Mouse (Mus musculus) heart, embryonic 15.5 days (tissue): ENCODE measurements around the gene Ncf4. TPM values are rescaled to one million over a fixed set of nuclear protein-coding genes. Genes with fewer than 3 reads are reported as not detected.

Experiments used
- ATAC-seq: fragments of 200-750 bp; cut with Nextera tagmentation; replicated peaks from 2 replicates; pipeline ENCODE4 v1.8.0; 2017; ENCODE audit warnings: low read depth, moderate TSS enrichment; ENCODE audit not compliant: insufficient number of reproducible peaks, insufficient read depth, low FRiP score
- H3K27ac ChIP-seq: fragments of 300-500 bp; sonication (generic); 2 replicates; pipeline ENCODE4 v1.5.1; 2015; ENCODE audit warnings: mild to moderate bottlenecking, inconsistent platforms
- H3K27me3 ChIP-seq: fragments of 300-500 bp; sonication (generic); 2 replicates; pipeline ENCODE4 v1.6.1; 2015; ENCODE audit warnings: inconsistent platforms
- H3K36me3 ChIP-seq: fragments of 300-500 bp; sonication (generic); 2 replicates; pipeline ENCODE4 v1.6.1; 2015; ENCODE audit warnings: mild to moderate bottlenecking, inconsistent platforms
- H3K4me1 ChIP-seq: fragments of 300-500 bp; sonication (generic); replicated peaks from 2 replicates; pipeline ENCODE4 v1.6.1; 2015; ENCODE audit warnings: inconsistent platforms
- H3K4me2 ChIP-seq: fragments of 300-500 bp; sonication (generic); 2 replicates; pipeline ENCODE4 v1.6.1; 2015; ENCODE audit warnings: inconsistent platforms, mild to moderate bottlenecking, moderate library complexity
- H3K4me3 ChIP-seq: fragments of 300-500 bp; sonication (generic); 2 replicates; pipeline ENCODE4 v1.5.1; 2015; ENCODE audit warnings: mild to moderate bottlenecking, inconsistent platforms
- H3K9ac ChIP-seq: fragments of 300-500 bp; sonication (generic); 2 replicates; pipeline ENCODE4 v1.6.1; 2015; ENCODE audit warnings: mild to moderate bottlenecking, inconsistent platforms
- H3K9me3 ChIP-seq: fragments of 300-500 bp; sonication (generic); replicated peaks from 2 replicates; pipeline ENCODE4 v1.6.1; 2016; ENCODE audit warnings: inconsistent platforms
- WGBS: fragments of 180-500 bp; shearing (Covaris S2); methylation state at CpG from one replicate; pipeline ENCODE4 v1.1.7; 2015; ENCODE audit warnings: mixed read lengths; 5-methylcytosine and 5-hydroxymethylcytosine counted together
- polyA plus RNA-seq: library from polyadenylated mRNA; unstranded; fragments of >200 nt; fragmentation: Nextera tagmentation; extraction: Ambion mirVana; gene quantifications from 2 replicates; pipeline ENCODE4 v1.2.1, GENCODE M21; 2015

Gene Ncf4
- polyA plus RNA-seq = 4.0 and 4.7 TPM in 2 replicates

- no peaks in the 10 kb centered on the region for H3K36me3 ChIP-seq
- 0 out of 2 replicates have a peak within 1 kb of the TSS, but pooled peaks have one; percentile 6 for H3K4me2 ChIP-seq
- H3K9me3 ChIP-seq = no peaks in the 10 kb centered on the region
- H3K27me3 ChIP-seq = peaks cover 5% of the 10 kb centered on the region; the same call in 1 of the 2 replicates
- H3K9ac ChIP-seq = no peak within 1 kb of the TSS
- WGBS = 64% methylated on average over 7 of the region's 7 CpGs
- H3K27ac ChIP-seq = peak within 1 kb of the TSS; percentile 58
- H3K4me1 ChIP-seq = peaks cover 39% of the 10 kb centered on the region
- no peak within 1 kb of the TSS for H3K4me3 ChIP-seq
- ATAC-seq = no peak
These were observed at the start of gene Ncf4 for GRCm38 (mm10) chr15:78244695-78245492. Gene Ncf4, plus strand, starts transcription at chr15:78244801.

DNA sequence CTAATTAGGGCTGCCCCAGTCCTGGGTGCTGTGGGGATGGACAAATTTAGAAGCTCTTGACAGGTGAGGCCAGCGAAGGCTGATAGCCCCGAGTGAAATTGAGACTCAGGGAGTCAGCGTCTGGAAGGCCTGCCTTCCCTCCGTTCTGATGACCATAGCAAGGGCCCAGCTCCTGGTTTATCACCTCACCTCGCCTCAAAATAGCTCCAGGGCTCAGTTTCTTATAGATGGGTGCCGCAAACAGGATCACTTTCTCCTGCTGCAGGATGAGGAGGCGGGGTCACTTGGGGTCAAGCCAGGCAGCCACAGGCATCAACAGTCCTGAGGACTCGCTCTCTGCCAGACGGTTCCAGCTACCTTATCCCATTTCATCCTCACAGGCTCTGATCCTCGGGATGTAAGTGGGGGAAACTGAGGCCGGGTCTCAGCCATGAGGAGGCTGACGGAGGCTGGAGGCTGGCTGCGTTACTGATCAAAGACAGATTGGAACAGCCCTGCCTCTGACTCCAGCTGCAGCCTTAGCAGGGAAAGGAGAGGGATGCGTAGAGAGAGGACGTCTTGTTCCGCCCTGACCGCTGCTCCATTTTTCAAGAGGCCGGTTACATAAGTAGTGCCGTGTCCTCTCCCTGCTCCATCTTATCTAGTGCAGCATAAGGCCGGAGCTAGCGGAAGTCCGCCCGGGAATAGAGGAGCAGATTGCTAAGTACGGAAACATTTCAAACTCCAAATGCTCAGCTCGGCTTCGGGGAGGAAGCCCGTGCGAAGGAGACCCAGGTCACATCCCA, 49.3 kb upstream of the Ncf4 start:
- Histone ChIP-seq H3K9me3 (no peaks in the 10 kb centered on the region), H3K27me3 (peaks cover 71% of the 10 kb centered on the region), H3K9ac (no peak overlapping the region), H3K4me2 (no peak overlapping the region), H3K4me3 (no peak overlapping the region), H3K27ac (no peak overlapping the region), H3K4me1 (peaks cover 8% of the 10 kb centered on the region; the same call in 1 of the 2 replicates), H3K36me3 (no peaks in the 10 kb centered on the region)
- no peak for ATAC-seq
- 43% methylated on average over 28 of the region's 28 CpGs for WGBS

DNA sequence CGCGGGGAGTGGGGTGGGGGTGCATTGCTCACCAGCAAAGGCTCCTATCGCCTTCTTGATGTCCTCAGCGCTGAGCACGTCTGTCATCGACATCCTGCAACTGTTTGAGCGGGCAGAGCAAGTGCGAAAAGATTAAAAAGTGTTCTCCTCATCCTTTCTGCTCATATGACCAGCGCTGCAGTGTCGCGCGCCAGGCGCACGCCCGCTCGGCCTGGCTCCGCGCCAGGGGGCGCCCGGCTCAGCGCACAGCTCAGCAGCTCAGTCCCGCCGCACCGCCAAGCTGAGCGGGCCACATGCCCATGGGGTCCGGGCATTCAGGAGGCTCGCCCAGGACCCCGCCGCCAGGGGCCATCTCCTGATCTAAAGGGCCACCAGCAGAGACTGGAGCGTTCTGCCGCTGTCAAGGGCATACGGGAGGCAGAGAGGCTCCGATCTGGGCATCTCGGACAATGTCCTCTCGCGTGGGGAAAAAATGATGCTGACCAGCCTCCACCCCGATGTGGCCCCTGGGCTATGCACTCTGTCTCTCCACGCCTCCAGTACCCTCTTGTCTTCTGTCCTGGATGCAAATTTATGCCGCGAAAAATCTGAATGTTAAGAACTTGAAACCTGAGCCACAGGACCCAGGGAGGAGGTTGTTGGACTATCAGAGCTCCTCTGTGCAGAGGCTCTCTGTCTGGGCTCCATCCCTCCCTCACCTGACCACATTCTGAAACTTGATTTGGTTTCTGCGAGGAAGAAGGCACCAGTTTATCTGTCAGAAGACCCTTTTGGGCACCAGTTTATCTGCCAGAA, 40.4 kb upstream of the Ncf4 start:
- peak; percentile 63; the same call in 1 of the 2 replicates for ATAC-seq
- H3K4me3 ChIP-seq = peak overlapping the region; percentile 28
- peaks cover 73% of the 10 kb centered on the region for H3K27me3 ChIP-seq
- whole genome bisulfite sequencing = 2% methylated on average over 41 of the region's 41 CpGs
- peaks cover 19% of the 10 kb centered on the region for H3K4me1 ChIP-seq
- no peaks in the 10 kb centered on the region for H3K36me3 ChIP-seq
- no peaks in the 10 kb centered on the region for H3K9me3 ChIP-seq
- H3K27ac ChIP-seq = no peak overlapping the region
- H3K9ac ChIP-seq = no peak overlapping the region
- H3K4me2 ChIP-seq = peak overlapping the region; percentile 56

DNA sequence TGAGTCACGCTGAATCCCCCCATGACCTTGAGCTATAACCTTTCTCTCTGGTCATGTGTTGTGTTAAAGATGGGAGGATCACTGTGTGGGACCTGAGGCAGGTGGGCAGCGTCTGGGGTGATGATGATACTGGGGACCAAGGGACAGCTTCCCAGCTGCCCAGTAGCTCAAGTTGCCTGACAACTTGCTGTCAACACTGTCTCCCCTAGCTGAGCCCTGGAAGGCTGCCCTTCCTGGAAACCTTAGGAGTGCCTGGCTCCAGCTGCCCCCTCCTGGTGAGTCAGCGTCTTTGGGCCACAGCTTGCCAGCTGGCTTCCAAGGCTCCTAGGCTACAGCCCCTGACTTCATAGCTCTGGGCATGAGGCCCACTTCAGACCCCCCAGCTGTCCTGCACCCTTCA, 39.4 kb upstream of the Ncf4 start:
- WGBS = 26% methylated on average over 3 of the region's 3 CpGs
- peaks cover 19% of the 10 kb centered on the region for H3K4me1 ChIP-seq
- no peak overlapping the region for H3K4me3 ChIP-seq
- peaks cover 63% of the 10 kb centered on the region for H3K27me3 ChIP-seq
- no peak overlapping the region for H3K9ac ChIP-seq
- no peak overlapping the region for H3K27ac ChIP-seq
- 0 out of 2 replicates have a peak, but pooled peaks cover 5% of the 10 kb centered on the region for H3K9me3 ChIP-seq
- ATAC-seq = no peak
- no peaks in the 10 kb centered on the region for H3K36me3 ChIP-seq
- H3K4me2 ChIP-seq = no peak overlapping the region

- Histone ChIP-seq H3K27ac (no peak within 1 kb of the TSS), H3K27me3 (peaks cover 55% of the 10 kb centered on the region), H3K36me3 (no peaks in the 10 kb centered on the region), H3K4me3 (no peak within 1 kb of the TSS), H3K4me1 (peaks cover 19% of the 10 kb centered on the region), H3K9ac (no peak within 1 kb of the TSS), H3K9me3 (0 out of 2 replicates have a peak, but pooled peaks cover 5% of the 10 kb centered on the region), H3K4me2 (no peak within 1 kb of the TSS)
- ATAC-seq = no peak
- WGBS = 74% methylated on average over 7 of the region's 7 CpGs
These were observed 38.3 kb upstream of the Ncf4 start, which contains the start of gene Pvalb for GRCm38 (mm10) chr15:78206312-78206711. Gene Pvalb, minus strand, starts transcription at chr15:78206400.

- Histone ChIP-seq H3K4me2 (no peak overlapping the region), H3K9me3 (0 out of 2 replicates have a peak, but pooled peaks cover 5% of the 10 kb centered on the region), H3K4me3 (no peak overlapping the region), H3K9ac (no peak overlapping the region), H3K27me3 (peaks cover 16% of the 10 kb centered on the region), H3K36me3 (no peaks in the 10 kb centered on the region), H3K4me1 (0 out of 2 replicates have a peak, but pooled peaks cover 3% of the 10 kb centered on the region), H3K27ac (no peak overlapping the region)
- no peak for ATAC-seq
- 79% methylated on average over 4 of the region's 4 CpGs for WGBS
These were observed 34.4 kb upstream of the Ncf4 start for GRCm38 (mm10) chr15:78210203-78210602.

DNA sequence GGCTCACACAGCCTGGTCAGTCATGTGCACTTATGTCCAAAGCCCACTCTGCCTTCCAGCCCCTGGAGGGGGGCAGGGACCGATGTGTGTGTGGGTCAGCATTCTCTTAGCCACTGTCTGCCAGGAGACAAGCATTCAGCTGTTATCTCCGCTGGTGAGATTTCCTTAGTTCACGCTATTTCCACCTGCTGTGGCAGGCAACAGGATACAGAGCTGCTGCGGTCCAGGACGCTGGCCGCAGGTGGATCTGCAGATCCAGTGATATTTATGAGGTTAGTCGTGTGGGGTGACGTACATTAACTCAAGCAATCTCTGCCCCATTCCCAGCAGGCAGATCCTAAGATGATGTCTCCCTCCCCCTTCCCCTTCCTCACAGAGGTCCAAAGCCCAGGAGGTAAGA, 33.2 kb upstream of the Ncf4 start:
- H3K36me3 ChIP-seq = no peaks in the 10 kb centered on the region
- no peak for ATAC-seq
- WGBS = 58% methylated on average over 8 of the region's 8 CpGs

GRCm38 (mm10) chr15:78215269-78215668, 29.3 kb upstream of the Ncf4 start:
- no peak for ATAC-seq
- Histone ChIP-seq H3K4me2 (no peak overlapping the region), H3K4me3 (no peak overlapping the region), H3K9me3 (no peaks in the 10 kb centered on the region), H3K36me3 (no peaks in the 10 kb centered on the region), H3K9ac (no peak overlapping the region), H3K27ac (no peak overlapping the region), H3K27me3 (no peaks in the 10 kb centered on the region), H3K4me1 (no peaks in the 10 kb centered on the region)
- WGBS = 76% methylated on average over 9 of the region's 9 CpGs

More for the DNA sequence above, 33.2 kb upstream of the Ncf4 start:
- H3K27ac ChIP-seq = no peak overlapping the region
- peaks cover 4% of the 10 kb centered on the region for H3K27me3 ChIP-seq
- H3K4me3 ChIP-seq = no peak overlapping the region
- H3K4me2 ChIP-seq = no peak overlapping the region
- 0 out of 2 replicates have a peak, but pooled peaks cover 5% of the 10 kb centered on the region for H3K9me3 ChIP-seq
- no peaks in the 10 kb centered on the region for H3K4me1 ChIP-seq
- H3K9ac ChIP-seq = no peak overlapping the region

- Histone ChIP-seq H3K4me3 (no peak overlapping the region), H3K27me3 (no peaks in the 10 kb centered on the region), H3K9ac (no peak overlapping the region), H3K4me2 (no peak overlapping the region), H3K4me1 (no peaks in the 10 kb centered on the region), H3K9me3 (no peaks in the 10 kb centered on the region), H3K27ac (no peak overlapping the region), H3K36me3 (no peaks in the 10 kb centered on the region)
- WGBS = 79% methylated on average over 12 of the region's 12 CpGs
- ATAC-seq = no peak
These were observed 16.8 kb upstream of the Ncf4 start for GRCm38 (mm10) chr15:78227816-78228215.

- Histone ChIP-seq H3K9me3 (no peaks in the 10 kb centered on the region), H3K4me3 (no peak overlapping the region), H3K36me3 (no peaks in the 10 kb centered on the region), H3K9ac (no peak overlapping the region), H3K27me3 (no peaks in the 10 kb centered on the region), H3K4me1 (no peaks in the 10 kb centered on the region), H3K27ac (no peak overlapping the region), H3K4me2 (no peak overlapping the region)
- 43% methylated on average over 13 of the region's 13 CpGs for WGBS
- no peak for ATAC-seq
These were observed 13.0 kb upstream of the Ncf4 start for GRCm38 (mm10) chr15:78231346-78232331.
